Mouse (Mus musculus) gastrocnemius, postnatal 14 days (tissue): ENCODE measurements at regions not wholly inside any gene's neighbourhood (a gene's known extent, or its start where the extent isn't known, plus 50 kb on each side); places are given as distances from the start of the nearest gene placed in this dataset.
A peak's percentile ranks its signal among the peaks of the same experiment; 100 is the strongest.

Experiments used
- DNase-seq: peaks from one replicate; pipeline ENCODE4 v3.0.0; 2021; ENCODE audit warnings: mixed read lengths
- intact Hi-C: fragments of 180-260 bp; cut with DNase I; formaldehyde crosslinking; loops from one replicate; pipeline ENCODE4 v1.15.1; 2025; ENCODE audit warnings: low total_unique reads

DNA sequence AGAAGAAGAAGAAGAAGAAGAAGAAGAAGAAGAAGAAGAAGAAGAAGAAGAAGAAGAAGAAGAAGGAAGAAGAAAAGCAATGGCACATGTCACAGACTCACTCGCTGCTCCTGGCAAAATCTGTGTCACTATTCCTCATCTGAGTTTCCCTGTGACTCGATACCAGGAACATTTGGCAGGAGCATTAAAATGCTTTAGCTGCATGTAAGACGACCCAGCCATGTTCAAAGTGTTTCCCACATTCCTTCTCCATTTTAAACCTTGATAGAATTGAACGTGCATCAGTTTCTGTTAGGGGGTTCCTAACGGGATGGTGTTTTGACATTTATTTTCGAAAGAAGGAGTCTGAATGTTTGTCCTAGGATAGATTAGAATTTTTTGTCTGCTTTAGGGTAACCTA lies 51.2 kb upstream of the Pja2 start:
- DNase-seq, result no peak
- intact Hi-C loops, result no loop called here

DNA sequence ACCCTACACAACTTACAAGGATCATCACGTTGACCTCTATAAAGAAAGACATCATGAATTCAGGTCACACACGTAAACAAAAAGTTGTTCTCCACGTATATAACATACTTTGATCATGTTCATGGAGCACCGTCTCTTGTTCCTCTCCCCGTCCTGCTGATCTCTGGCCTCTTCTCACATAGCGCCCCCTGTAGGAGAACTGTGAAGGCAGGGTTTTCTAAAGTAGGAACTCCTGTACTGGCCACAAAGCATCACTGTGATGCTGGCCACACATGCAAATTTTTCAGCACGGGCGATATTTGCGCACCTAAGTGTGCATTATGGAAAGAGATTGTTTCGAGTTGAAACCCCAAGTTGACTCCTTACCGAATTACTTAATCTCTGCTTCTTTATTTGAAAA lies 51.9 kb upstream of the Pja2 start:
- peak; percentile 35 for DNase-seq
- intact Hi-C loops, result no loop called here

DNA sequence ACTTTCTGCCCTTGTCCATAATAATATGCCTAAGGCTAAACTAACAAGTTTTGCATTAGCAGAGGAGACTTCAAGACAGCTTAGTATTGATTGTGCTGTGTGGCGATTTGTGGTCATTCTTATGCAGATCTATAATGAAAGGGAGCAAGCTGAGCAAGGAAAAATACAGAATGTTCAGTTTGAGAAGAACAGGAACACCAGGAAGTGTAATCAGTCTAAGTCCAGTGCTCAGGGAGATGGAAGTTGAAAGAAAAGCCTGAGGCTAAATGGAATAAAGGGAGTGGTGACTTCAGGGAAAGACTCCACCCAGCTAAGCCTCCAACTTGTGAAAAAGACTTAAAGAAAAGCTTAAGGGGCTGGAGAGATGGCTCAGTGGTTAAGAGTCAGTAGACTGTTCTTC lies 58.6 kb upstream of the Pja2 start:
- no peak for DNase-seq
- intact Hi-C loops, result no loop called here

DNA sequence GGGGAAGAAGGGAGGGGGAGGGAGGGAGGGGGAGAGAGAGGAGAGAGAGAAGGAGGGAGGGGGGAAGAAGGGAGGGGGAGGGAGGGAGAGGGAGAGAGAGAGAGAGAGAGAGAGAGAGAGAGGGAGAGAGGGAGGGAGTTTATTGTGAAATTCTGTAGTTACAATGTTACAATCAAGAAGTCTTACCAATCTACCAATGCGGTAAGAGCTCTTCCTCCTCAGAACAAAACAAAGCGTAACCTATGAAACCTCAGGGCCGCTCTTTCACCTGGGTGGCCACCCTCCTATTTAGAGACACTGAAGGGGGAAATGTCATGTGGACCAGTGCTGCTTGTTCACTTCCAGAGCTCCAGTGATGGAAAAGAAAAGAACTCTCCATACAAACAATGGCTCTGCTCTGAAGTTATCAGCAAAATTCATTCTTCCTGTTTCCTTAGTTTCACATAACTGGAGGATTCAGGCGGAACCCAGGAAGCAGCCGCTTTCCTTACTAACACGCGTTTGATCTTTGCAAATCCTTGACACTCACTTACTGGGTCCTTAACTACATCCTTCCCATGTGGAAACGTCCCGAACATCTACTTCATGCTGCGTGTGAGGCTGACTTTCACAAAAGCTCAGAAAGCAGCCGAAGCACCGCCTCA lies 65.7 kb upstream of the Pja2 start:
- no peak for DNase-seq
- intact Hi-C loops, result no loop called here

DNA sequence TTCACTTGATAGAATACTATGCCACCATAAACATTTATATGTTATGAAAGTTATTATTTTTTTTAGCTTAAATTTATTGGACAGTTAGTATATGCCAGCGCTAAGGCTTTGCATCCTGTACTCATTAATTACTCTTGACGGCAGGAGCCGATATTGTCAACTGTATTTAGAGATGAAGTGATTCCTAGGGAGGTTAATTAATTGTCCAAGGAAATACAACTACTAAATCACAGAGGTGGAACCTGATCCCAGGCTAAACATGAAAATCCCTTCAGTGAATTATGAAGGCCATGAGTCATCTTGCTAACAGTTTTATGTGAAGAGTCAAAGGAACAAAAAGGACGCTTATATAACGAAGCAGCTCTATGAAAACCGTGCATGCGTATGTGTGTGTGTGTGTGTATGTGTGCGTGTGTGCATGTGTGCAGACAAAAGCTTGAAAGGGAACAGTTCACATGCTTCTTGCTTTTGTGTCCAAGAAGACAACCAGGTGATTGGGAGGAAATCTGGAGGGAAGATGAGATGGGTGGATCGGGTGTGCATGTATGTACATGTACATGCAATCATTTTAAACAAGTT lies 66.5 kb upstream of the Pja2 start:
- intact Hi-C loops, result no loop called here
- no peak for DNase-seq

DNA sequence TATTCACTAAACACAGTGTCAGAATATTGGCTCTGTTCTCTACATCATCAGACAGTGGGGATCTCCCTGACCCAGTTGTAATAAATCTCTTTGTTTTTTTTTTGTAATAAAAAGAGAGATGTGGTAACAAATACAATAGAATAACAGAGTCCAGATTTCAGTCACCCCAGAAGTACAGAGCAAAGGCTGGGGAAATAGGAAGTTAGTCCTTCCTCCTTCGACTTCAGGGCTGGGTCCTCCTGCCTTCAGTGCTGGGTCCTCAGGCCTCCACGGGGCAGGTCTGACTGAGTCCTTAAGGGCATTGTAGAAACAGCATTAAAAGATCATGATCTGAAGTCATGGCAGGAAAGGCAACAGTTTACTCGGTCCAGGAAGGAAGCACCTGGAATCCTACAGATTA lies 67.0 kb upstream of the Pja2 start:
- intact Hi-C loops, result no loop called here
- DNase-seq, result no peak

DNA sequence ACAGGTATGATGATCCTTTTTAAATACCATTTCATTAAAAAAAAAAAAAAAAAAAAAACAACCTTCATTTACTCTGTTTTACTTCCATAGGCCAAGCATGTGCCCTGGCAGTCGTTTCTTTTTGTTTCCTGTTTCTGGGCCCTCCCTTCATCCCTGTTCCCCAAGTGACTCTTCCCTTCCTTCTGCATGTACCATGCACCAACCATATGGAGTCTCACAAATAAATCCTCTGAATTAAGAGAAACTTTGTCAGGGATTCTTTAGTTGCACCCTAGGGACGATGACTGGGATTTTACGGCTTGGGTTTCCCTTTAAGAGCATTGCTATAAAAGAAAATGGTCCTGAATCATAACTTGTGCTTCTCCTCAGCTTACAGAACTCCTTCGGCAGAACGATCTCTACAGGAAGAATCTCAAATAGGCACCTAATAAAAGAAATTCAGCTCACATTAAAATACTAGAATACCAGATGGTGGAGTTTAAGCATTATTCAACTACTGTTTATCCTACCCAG lies 75.1 kb upstream of the Pja2 start:
- intact Hi-C loops, result no loop called here
- DNase-seq, result no peak

DNA sequence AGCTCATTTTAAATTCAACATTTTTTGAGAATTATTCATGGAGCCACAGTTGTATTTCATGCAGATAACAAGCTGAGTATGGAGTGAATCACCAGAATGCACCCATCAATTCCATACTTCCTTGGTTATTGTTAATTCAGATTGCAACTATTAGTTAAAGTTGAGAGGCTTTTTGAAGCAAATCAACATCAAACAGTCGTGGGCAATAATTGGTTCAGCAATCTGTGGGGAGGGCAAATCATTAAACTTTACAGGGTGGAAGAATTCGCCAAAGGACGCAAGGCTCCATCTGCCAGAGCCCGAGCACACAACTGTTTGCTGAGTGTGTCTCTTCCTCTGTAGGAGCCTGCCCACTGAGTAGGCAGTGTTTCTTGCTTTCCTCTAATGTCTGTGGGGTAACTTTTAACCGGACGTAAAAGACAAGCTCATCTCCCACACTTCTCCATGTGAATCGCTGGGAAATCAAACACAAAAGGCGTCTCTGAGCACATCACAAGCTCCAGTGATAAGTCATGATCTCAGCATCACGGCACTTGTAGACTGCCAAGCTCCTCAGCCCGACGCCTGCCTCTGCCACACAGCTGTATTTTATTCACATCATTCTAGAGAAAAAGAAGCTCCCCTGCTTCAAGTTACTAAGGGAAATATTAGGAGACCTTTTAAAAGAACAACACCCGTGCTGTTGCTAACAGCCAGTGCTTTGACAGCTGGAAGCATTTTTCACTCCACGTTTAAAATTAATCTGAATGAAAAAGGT lies 75.7 kb upstream of the Pja2 start:
- DNase-seq, result no peak
- intact Hi-C loops, result no loop called here

DNA sequence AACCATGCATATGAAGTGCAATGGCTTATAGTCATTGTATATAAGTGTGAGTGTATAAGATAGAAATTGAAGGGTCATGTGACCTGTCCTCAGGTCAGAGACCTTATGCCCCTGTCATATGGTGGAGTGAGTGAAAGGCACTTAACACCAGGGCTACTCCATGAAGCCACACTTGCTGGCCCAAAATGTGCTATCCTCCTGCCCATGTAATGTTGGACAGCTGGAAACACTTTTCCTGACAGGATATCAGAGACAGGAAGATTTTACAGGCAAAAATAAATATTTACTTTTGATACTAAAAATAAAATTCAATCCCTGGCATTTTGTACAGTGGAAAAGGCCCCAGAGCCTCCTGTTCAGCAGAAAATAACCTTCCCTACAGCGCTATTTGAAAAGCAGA lies 94.1 kb upstream of the Pja2 start:
- DNase-seq, result no peak
- intact Hi-C loops, result no loop called here

DNA sequence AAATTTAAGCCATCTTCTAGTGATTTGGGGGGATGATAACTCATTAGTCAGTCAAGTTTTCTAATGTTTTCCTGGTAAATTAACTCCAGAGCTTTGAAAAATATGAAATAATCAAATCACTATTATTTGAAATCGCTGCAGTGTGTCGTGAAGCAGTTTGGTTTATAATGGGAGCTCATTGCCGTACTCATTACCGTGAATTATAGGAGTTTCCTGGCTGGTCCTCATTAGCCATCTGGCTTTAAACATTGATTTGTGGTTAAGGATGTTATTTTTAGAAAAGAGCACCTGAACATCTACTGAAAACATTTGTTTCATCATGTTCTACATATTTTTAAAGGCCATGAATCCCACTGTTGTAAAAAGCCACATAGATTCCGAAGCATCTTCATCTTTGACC lies 94.8 kb upstream of the Pja2 start:
- DNase-seq, result no peak
- intact Hi-C loops, result no loop called here

DNA sequence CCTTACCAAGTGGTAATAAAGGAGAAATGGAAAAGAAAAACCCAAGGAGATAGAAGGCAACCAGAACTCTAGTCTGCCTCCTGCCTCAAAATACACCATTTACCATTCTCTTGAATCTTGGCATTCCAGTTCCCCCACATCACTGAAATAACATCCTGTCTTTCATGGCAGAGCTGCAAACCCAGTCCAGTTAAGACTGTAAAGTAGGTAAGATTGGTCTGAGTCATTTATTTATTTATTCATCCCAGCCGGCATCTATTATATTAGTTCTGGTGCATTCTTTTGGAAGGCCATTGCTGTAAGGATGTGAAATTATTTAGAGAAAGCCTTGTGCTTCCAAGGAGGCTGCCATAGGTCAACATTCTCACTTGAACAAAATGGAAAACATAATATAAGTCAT lies 107.9 kb upstream of the Pja2 start:
- intact Hi-C loops, result no loop called here

DNA sequence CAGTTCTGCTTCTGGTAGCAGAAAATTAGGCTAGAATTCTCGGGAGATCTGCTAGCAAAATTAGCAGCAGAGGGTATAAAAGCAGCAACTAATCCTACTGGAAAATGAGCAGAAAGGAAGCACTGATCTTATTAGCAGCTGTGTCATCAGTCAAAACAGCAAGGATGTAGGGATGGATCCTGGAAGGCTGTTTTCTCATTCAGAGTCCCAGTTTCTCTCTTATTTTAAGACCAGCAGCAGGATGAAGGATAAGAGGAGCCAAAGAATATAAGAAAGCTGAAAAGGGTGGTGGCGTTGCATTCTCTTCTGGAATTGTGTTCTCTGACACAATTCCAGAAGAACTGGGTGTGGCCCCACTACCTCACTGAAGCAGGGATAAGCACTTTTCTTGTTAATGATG lies 123.0 kb upstream of the Pja2 start:
- intact Hi-C loops, result no loop called here

More for the DNA sequence above, 107.9 kb upstream of the Pja2 start:
- no peak for DNase-seq

DNA sequence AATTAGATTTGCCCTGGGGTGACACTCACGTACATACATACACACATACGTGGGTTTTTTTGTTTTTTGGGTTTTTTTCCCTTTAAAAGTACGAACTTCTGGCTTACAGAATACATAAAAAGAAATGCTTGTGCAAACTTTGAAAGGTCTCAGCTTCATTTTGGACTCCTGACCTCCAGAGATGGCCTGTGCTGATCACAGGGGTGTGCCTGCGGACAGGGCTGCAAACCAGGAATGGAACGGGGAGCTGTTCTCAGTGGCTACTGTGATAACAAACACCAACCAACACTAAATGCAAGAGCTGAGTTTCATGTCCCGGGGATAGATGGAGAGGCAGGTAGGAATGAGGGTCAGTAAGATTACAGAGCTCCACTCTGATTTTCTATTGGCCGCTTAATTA lies 134.3 kb upstream of the Man2a1 start:
- intact Hi-C loops, result no loop called here
- no peak for DNase-seq

More for the DNA sequence above, 123.0 kb upstream of the Pja2 start:
- DNase-seq, result no peak

DNA sequence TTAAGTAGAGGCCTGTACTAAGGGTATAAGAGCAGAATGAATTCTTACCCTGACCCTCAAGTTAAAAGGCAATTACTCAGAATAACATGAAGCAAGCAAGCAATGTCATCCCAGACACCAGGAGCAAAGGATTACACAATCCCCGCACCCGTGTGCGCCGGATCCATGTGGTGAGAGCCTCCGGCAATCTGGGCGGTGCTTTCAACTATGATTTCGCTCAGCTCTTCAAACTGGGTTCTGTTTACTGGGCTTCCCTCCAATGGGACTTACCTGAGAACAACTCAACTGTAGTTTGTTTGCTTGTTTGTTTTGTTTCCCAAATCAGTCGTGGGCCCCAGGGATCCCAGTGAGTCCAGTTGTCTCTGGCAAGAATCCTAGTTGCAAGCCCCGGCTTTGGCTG lies 133.8 kb upstream of the Man2a1 start:
- DNase-seq, result no peak
- intact Hi-C loops, result no loop called here

DNA sequence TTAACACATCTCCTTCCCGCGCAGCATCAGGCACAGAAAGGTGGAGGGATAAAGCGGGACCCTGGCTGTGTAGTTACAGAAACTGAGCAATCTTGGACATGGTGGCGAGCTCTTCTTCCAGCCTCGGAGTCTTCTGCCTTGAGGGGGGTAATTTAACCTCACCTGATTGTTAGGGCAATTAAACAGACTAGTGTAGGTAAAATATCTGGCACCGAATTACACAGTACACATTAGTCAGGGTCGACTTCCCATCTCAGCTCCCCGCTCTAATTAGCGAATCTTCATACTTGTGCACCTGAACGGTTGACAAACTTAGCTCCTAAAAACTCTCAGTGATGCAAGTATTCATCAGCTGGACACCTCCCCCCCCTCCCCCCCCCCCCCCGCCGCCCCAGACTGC lies 133.2 kb upstream of the Man2a1 start:
- no peak for DNase-seq

DNA sequence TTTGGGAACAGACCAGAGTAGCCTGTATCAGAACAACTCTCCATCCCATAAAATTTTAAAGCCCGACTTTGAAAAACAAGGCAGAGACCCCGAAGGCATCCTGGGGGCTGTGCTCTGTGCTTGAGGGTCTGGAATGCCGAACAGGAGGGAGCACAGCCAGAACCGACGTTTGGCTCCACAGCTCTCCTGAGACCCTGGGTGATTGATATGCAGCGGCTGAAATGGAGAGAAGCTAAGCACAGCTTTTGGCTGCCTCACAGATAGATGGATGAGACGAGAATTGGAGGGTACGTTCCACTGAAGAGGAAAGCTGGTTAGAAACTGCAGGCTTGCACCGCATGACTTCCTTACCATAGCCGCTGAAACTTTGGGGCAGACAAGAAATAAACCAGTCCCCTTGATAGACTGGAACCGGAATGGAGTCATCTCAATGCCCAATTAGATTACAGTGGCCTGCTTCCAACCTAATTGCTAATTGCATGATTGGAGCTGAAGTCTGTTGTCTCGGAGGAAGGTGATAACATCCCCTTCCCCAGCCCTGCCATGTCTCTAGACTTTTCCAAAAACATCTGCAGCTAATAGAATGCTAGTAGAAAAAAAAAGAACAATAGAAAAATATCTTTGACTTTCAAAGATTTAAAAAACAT lies 130.7 kb upstream of the Man2a1 start:
- intact Hi-C loops, result no loop called here
- no peak for DNase-seq

More for the DNA sequence above, 133.2 kb upstream of the Man2a1 start:
- intact Hi-C loops, result no loop called here

DNA sequence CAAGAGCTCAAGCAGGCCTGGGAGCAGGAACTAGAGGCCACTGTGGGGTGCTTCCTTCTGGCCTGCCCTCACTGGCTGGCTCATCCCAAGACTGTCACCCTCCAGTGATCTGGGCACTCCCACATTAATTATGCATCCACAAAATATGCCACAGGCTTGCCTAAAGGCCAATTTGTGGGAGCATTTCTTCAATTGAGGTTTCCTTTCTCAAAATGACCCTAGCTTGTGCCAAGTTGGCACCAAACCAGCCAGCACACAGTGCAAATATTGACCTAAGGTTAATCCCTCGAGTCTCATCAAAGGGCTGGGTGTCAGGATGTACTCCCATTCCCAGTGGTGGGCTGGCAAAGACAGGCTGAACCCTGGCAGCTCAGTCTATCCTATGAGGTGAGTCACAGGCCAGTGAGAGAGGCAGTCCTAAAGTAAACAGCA lies 119.9 kb upstream of the Man2a1 start:
- DNase-seq, result no peak
- intact Hi-C loops, result no loop called here

DNA sequence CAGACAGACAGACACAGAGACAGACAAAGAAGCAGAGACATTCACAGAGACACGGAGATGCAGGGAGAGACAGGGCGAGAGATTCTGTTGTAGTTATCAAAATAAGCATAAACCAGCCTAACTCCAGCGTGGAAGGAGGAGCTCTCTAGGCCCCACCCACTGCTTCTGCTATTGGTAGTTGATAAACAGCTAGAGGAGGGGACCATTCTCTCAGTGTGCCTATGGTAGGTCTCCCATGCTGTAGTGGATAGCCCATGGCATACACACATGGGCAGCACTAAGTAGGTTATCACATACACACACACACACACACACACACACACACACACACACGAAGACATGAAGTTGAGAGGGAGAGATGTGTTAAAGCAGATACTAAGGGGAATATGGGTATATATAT lies 115.7 kb upstream of the Man2a1 start:
- DNase-seq, result no peak
- intact Hi-C loops, result no loop called here

DNA sequence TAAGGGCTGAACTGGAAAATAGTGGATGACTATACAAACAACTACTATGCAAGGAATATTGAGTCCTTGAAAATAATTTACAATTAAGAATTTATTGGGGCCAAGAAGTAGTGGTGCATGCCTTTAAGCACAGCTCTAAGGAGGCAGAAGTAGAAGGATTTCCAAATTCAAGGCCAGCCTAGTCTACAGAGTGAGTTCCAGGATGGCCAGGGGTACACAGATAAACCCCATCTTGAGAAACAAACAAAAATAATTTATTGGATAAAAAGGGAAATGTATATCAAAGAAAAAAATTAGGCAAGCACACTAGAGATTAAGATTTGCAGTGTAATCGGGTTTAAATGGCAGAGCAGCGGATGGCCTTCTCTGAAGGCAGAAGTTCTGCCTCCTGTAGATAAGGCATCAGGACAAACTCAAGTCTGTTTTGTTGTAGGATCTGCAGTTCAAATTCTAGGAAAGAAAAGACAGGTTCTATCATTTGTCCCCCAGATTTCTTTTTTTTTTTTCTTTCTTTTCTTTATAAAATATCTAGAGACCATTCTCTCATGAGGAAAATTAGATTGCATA lies 110.7 kb upstream of the Man2a1 start:
- intact Hi-C loops, result loop anchor here (10.0 kb wide), 1 partner anchor 385 kb away; no protein-coding TSS in a partner anchor
- DNase-seq, result no peak

DNA sequence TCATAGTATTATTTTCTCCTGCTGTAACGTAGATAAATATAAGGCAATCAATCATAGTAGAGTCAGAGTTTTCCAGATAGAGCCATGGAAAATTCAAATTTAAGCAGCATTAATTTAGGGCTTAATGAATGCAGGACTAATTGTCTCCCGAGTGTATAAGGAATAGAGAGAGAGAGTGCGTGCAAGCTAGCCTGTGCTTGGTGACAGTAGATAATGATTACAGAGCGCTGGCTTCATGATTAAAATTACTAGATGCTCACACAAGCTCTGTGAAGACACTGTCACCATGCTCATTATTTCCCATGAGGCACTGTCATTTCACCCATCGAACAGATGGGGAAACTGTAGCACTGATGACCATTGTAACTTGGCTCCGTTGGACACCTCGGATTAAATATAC lies 109.9 kb upstream of the Man2a1 start:
- intact Hi-C loops, result loop anchor here (10.0 kb wide), 1 partner anchor 384 kb away; no protein-coding TSS in a partner anchor

More for the DNA sequence above, 109.9 kb upstream of the Man2a1 start:
- no peak for DNase-seq
